Comparison of ENCODE assay signal across 16 mouse cellular contexts in the genomic region with DNA sequence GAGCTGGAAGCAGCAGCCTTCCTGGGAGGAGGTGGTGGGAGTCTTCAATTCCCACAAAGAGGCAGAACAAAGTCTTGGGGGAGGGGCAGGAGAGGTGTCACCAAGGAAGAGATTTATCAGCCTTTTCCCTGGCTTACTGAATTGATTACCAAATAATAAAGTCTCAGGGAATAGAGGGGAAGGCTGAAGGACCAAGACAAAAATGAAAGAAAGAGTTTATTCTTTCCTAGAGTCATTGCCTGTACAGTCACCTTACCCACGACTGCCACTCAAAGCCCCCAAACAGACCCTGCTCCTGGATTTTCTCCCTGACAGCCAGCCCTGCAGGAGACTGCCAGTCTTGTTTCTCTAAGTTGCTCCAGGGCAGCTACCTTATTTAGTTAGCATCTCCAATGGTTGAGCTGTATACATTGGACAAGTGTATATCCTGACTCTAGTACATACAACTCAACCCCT. TPM values are rescaled to one million over a fixed set of nuclear protein-coding genes. Genes with fewer than 3 reads are reported as not detected.
DNase-seq lines count a peak whose midpoint lies in the region; ATAC-seq lines count a peak whose summit lies in the region.
"Had no signal": no experiment of that assay in that cellular context is flagged by ENCODE, and none has a peak within 500 bp of the region (broad histone marks: within the 10 kb centered on the region; RNA-seq: fewer than 3 reads in every experiment).

No protein-coding gene starts in this region.

- no peak overlapping the region for H3K4me3 ChIP-seq in forebrain, embryonic 12.5 days (replicated peaks)
- H3K4me3 ChIP-seq in hindbrain, embryonic 15.5 days = no peak overlapping the region
- no peak overlapping the region for H3K4me3 ChIP-seq in midbrain, embryonic 16.5 days (ENCODE audit: low read depth, low read length)
- H3K4me3 ChIP-seq: heart, embryonic 13.5 days; stomach, embryonic 15.5 days had no signal

- H3K4me1 ChIP-seq in forebrain, embryonic 12.5 days = peaks cover 17% of the 10 kb centered on the region
- peaks cover 13% of the 10 kb centered on the region for H3K4me1 ChIP-seq in hindbrain, embryonic 15.5 days (replicated peaks)
- H3K4me1 ChIP-seq in midbrain, embryonic 16.5 days (ENCODE audit: control insufficient read depth, insufficient read depth, low read length) = peaks cover 16% of the 10 kb centered on the region
- H3K4me1 ChIP-seq: stomach, embryonic 15.5 days had no signal

- H3K27me3 ChIP-seq in forebrain, embryonic 12.5 days = no peaks in the 10 kb centered on the region
- no peaks in the 10 kb centered on the region for H3K27me3 ChIP-seq in hindbrain, embryonic 15.5 days
- H3K27me3 ChIP-seq in midbrain, embryonic 16.5 days (ENCODE audit: control insufficient read depth, insufficient read depth, low read depth, low read length) = no peaks in the 10 kb centered on the region
- H3K27me3 ChIP-seq: heart, embryonic 13.5 days; stomach, embryonic 15.5 days had no signal

- H3K9me3 ChIP-seq in forebrain, embryonic 12.5 days = no peaks in the 10 kb centered on the region
- H3K9me3 ChIP-seq in hindbrain, embryonic 15.5 days = no peaks in the 10 kb centered on the region
- no peaks in the 10 kb centered on the region for H3K9me3 ChIP-seq in midbrain, embryonic 16.5 days (replicated peaks; ENCODE audit: control insufficient read depth, low read length, poor library complexity, severe bottlenecking)
- H3K9me3 ChIP-seq: heart, embryonic 13.5 days; stomach, embryonic 15.5 days had no signal

- WGBS in forebrain, embryonic 12.5 days = 10% methylated on average over 1 of the region's 1 CpGs
- WGBS in hindbrain, embryonic 15.5 days = 15% methylated on average over 1 of the region's 1 CpGs
- 0% methylated on average over 1 of the region's 1 CpGs for WGBS in midbrain, embryonic 16.5 days

- peak; percentile 67 for ATAC-seq in forebrain, embryonic 12.5 days (ENCODE audit: low FRiP score)
- peak; percentile 56; the same call in 1 of the 2 replicates for ATAC-seq in hindbrain, embryonic 15.5 days (ENCODE audit: low FRiP score, low read depth)
- ATAC-seq in midbrain, embryonic 16.5 days = peak; percentile 61
- ATAC-seq in erythroblast, adult 5-6 weeks (replicated peaks; ENCODE audit: low FRiP score, poor library complexity, severe bottlenecking) = no peak

- H3K9ac ChIP-seq in forebrain, embryonic 12.5 days = no peak overlapping the region
- H3K9ac ChIP-seq in hindbrain, embryonic 15.5 days = no peak overlapping the region
- no peak overlapping the region for H3K9ac ChIP-seq in midbrain, embryonic 16.5 days (ENCODE audit: low read depth, low read length)
- H3K9ac ChIP-seq: heart, embryonic 13.5 days; stomach, embryonic 15.5 days had no signal

- DNase-seq in embryo, embryonic 10 days (ENCODE audit: low spot score) = peak; percentile 47
- no peak for DNase-seq in ovary, postnatal 10 days (ENCODE audit: low spot score)
- no peak for DNase-seq in kidney, postnatal 4 days
- no peak for DNase-seq in kidney, postnatal 36 days
- DNase-seq: cerebellum, postnatal 10 days; gastrocnemius, postnatal 14 days; kidney, postnatal 25 days; lung, adult 2 months had no signal

- H3K36me3 ChIP-seq in forebrain, embryonic 12.5 days (replicated peaks) = no peaks in the 10 kb centered on the region
- no peaks in the 10 kb centered on the region for H3K36me3 ChIP-seq in hindbrain, embryonic 15.5 days
- H3K36me3 ChIP-seq in midbrain, embryonic 16.5 days (ENCODE audit: control insufficient read depth, insufficient read depth, low read length) = no peaks in the 10 kb centered on the region
- H3K36me3 ChIP-seq: heart, embryonic 13.5 days; stomach, embryonic 15.5 days had no signal

- no peak overlapping the region for H3K4me2 ChIP-seq in forebrain, embryonic 12.5 days
- no peak overlapping the region for H3K4me2 ChIP-seq in hindbrain, embryonic 15.5 days
- H3K4me2 ChIP-seq in midbrain, embryonic 16.5 days (ENCODE audit: low read length) = no peak overlapping the region
- H3K4me2 ChIP-seq: heart, embryonic 13.5 days; stomach, embryonic 15.5 days had no signal

- 0 out of 2 replicates have a peak overlapping the region, but pooled peaks have one; percentile 19 for H3K27ac ChIP-seq in forebrain, embryonic 12.5 days
- H3K27ac ChIP-seq in hindbrain, embryonic 15.5 days (replicated peaks) = 0 out of 2 replicates have a peak overlapping the region, but pooled peaks have one; percentile 31
- peak overlapping the region; percentile 43 for H3K27ac ChIP-seq in midbrain, embryonic 16.5 days (ENCODE audit: low read length)
- H3K27ac ChIP-seq: heart, embryonic 13.5 days; stomach, embryonic 15.5 days had no signal

RNA-seq across cellular contexts. Expression of gene Aplnr, which starts 25.6 kb away (rescaled TPM):
- polyA plus RNA-seq in forebrain, embryonic 12.5 days (2016; fragmentation: Nextera tagmentation; extraction: Ambion mirVana) = 27.7 and 28.1 TPM in 2 replicates
- 30.5 and 31.6 TPM in 2 replicates for polyA plus RNA-seq in hindbrain, embryonic 15.5 days (2015; fragmentation: Nextera tagmentation; extraction: Ambion mirVana)
- 24.8 and 26.3 TPM in 2 replicates for polyA plus RNA-seq in midbrain, embryonic 16.5 days (2015; fragmentation: Nextera tagmentation; extraction: Ambion mirVana)
- total RNA-seq in erythroblast, adult 5-6 weeks (2015; ENCODE audit: low replicate concordance) = 0.63 TPM in 1 of 2 replicates, not detected in the other
- 0.34 and 0.70 TPM in 2 replicates for total RNA-seq in erythroblast, adult 5-6 weeks (2017; ENCODE audit: low replicate concordance)
- total RNA-seq: MEL had no signal

RNA-seq across cellular contexts. Expression of gene Lrrc55, which starts 35.3 kb away (rescaled TPM):
- polyA plus RNA-seq in forebrain, embryonic 12.5 days (2016; fragmentation: Nextera tagmentation; extraction: Ambion mirVana) = 2.8 and 3.1 TPM in 2 replicates
- polyA plus RNA-seq in hindbrain, embryonic 15.5 days (2015; fragmentation: Nextera tagmentation; extraction: Ambion mirVana) = 10.9 and 11.9 TPM in 2 replicates
- polyA plus RNA-seq in midbrain, embryonic 16.5 days (2015; fragmentation: Nextera tagmentation; extraction: Ambion mirVana) = 15.2 and 15.8 TPM in 2 replicates
- not detected in 2 replicates for total RNA-seq in erythroblast, adult 5-6 weeks (2015; ENCODE audit: low replicate concordance)
- 0.28 TPM in 1 of 2 replicates, not detected in the other for total RNA-seq in erythroblast, adult 5-6 weeks (2017; ENCODE audit: low replicate concordance)
- total RNA-seq: megakaryocyte, adult 5-6 weeks; MEL had no signal
